Mouse (Mus musculus) midbrain, embryonic 14.5 days (tissue): ENCODE measurements around the gene Car12. TPM values are rescaled to one million over a fixed set of nuclear protein-coding genes. Genes with fewer than 3 reads are reported as not detected.
A peak's percentile ranks its signal among the peaks of the same experiment; 100 is the strongest.
"Not testable (repeated sequence)": the region's sequence is repeated elsewhere in the genome, so short reads cannot be mapped to it uniquely, and the experiment has no call there.

ENCODE experiments used
- ATAC-seq: fragments of 200-750 bp; cut with Nextera tagmentation; 2 replicates; pipeline ENCODE4 v1.8.0; 2017; ENCODE audit warnings: moderate number of reproducible peaks, moderate library complexity; ENCODE audit not compliant: low FRiP score, low TSS enrichment
- DNase-seq: peaks from one replicate; pipeline ENCODE4 v3.0.0-alpha.2; 2015
- H3K27ac ChIP-seq: fragments of 300-500 bp; sonication (generic); replicated peaks from 2 replicates; pipeline ENCODE4 v1.5.1; 2014; ENCODE audit warnings: mild to moderate bottlenecking, low read depth, low read length, moderate library complexity
- H3K27me3 ChIP-seq: fragments of 300-500 bp; sonication (generic); 2 replicates; pipeline ENCODE4 v1.6.1; 2014; ENCODE audit warnings: low read length, control low read depth, mixed read lengths; ENCODE audit not compliant: control insufficient read depth, insufficient read depth
- H3K36me3 ChIP-seq: fragments of 300-500 bp; sonication (generic); 2 replicates; pipeline ENCODE4 v1.6.1; 2014; ENCODE audit warnings: low read length, control low read depth; ENCODE audit not compliant: control insufficient read depth, insufficient read depth
- H3K4me1 ChIP-seq: fragments of 300-500 bp; sonication (generic); 2 replicates; pipeline ENCODE4 v1.6.1; 2014; ENCODE audit warnings: mild to moderate bottlenecking, antibody characterized with exemption, low read length, control low read depth; ENCODE audit not compliant: control insufficient read depth, insufficient read depth
- H3K4me2 ChIP-seq: fragments of 300-500 bp; sonication (generic); 2 replicates; pipeline ENCODE4 v1.6.1; 2014; ENCODE audit warnings: mild to moderate bottlenecking, low read length, moderate library complexity
- H3K4me3 ChIP-seq: fragments of 300-500 bp; sonication (generic); replicated peaks from 2 replicates; pipeline ENCODE4 v1.5.1; 2014; ENCODE audit warnings: low read depth, low read length
- H3K9ac ChIP-seq: fragments of 300-500 bp; sonication (generic); replicated peaks from 2 replicates; pipeline ENCODE4 v1.6.1; 2014; ENCODE audit warnings: mild to moderate bottlenecking, low read length, moderate library complexity
- H3K9me3 ChIP-seq: fragments of 300-500 bp; sonication (generic); 2 replicates; pipeline ENCODE4 v1.6.1; 2016; ENCODE audit warnings: low read length, control low read depth, mixed read lengths; ENCODE audit not compliant: control insufficient read depth
- WGBS: fragments of 180-500 bp; shearing (Covaris S2); extraction: QIAGEN DNeasy Blood & Tissue Kit; methylation state at CpG from one replicate; pipeline ENCODE4 v1.1.7; 2014; 5-methylcytosine and 5-hydroxymethylcytosine counted together
- polyA plus RNA-seq: library from polyadenylated mRNA; unstranded; fragments of >200 nt; fragmentation: Nextera tagmentation; extraction: Ambion mirVana; gene quantifications from 2 replicates; pipeline ENCODE4 v1.2.1, GENCODE M21; 2014

The Car12 gene
- polyA plus RNA-seq, 1 experiment from 2014 or later, result 0.62 TPM

GRCm38 (mm10) chr9:66768721-66769120 lies 55.2 kb downstream of the Car12 start:
- ATAC-seq (no peak), DNase-seq (no peak)
- Histone ChIP-seq H3K27ac (no peak overlapping the region), H3K4me1 (no peaks in the 10 kb centered on the region), H3K4me3 (no peak overlapping the region), H3K9me3 (no peaks in the 10 kb centered on the region), H3K9ac (no peak overlapping the region), H3K27me3 (no peaks in the 10 kb centered on the region), H3K36me3 (no peaks in the 10 kb centered on the region), H3K4me2 (no peak overlapping the region)
- WGBS, result 94% methylated on average over 1 of the region's 1 CpGs

GRCm38 (mm10) chr9:66769275-66769674 lies 55.8 kb downstream of the Car12 start:
- ATAC-seq, result no peak
- H3K36me3 ChIP-seq, result no peaks in the 10 kb centered on the region
- H3K27ac ChIP-seq, result no peak overlapping the region

GRCm38 (mm10) chr9:66770701-66771100 lies 57.2 kb downstream of the Car12 start:
- H3K4me2 ChIP-seq, result no peak overlapping the region
- H3K36me3 ChIP-seq, result no peaks in the 10 kb centered on the region
- ATAC-seq (no peak), DNase-seq (no peak)
- no peaks in the 10 kb centered on the region for H3K4me1 ChIP-seq
- H3K27ac ChIP-seq, result no peak overlapping the region
- H3K9ac ChIP-seq, result no peak overlapping the region
- H3K27me3 ChIP-seq, result no peaks in the 10 kb centered on the region
- no peak overlapping the region for H3K4me3 ChIP-seq
- no peaks in the 10 kb centered on the region for H3K9me3 ChIP-seq

More at GRCm38 (mm10) chr9:66769275-66769674, 55.8 kb downstream of the Car12 start:
- no peaks in the 10 kb centered on the region for H3K4me1 ChIP-seq
- no peaks in the 10 kb centered on the region for H3K9me3 ChIP-seq
- no peak for DNase-seq
- no peak overlapping the region for H3K4me3 ChIP-seq
- 93% methylated on average over 3 of the region's 3 CpGs for WGBS
- H3K27me3 ChIP-seq, result no peaks in the 10 kb centered on the region
- H3K4me2 ChIP-seq, result no peak overlapping the region
- no peak overlapping the region for H3K9ac ChIP-seq

GRCm38 (mm10) chr9:66784552-66784951 lies 71.1 kb downstream of the Car12 start:
- not testable (repeated sequence) for DNase-seq, H3K27me3 ChIP-seq, ATAC-seq, H3K4me2 ChIP-seq, H3K4me3 ChIP-seq, H3K4me1 ChIP-seq, H3K27ac ChIP-seq, H3K9ac ChIP-seq, H3K9me3 ChIP-seq
- 0 out of 2 replicates have a peak, but pooled peaks cover 11% of the 10 kb centered on the region for H3K36me3 ChIP-seq
- no CpG with 5 or more reads among the region's 3 CpGs for WGBS

- 7% methylated on average over 2 of the region's 2 CpGs for WGBS
- no peak overlapping the region for H3K4me2 ChIP-seq
- no peak overlapping the region for H3K4me3 ChIP-seq
- no peaks in the 10 kb centered on the region for H3K4me1 ChIP-seq
- ATAC-seq (no peak), DNase-seq (peak; percentile 87)
- H3K36me3 ChIP-seq, result peaks cover 11% of the 10 kb centered on the region
- no peaks in the 10 kb centered on the region for H3K9me3 ChIP-seq
- no peaks in the 10 kb centered on the region for H3K27me3 ChIP-seq
- no peak overlapping the region for H3K9ac ChIP-seq
- no peak overlapping the region for H3K27ac ChIP-seq
Observed at GRCm38 (mm10) chr9:66787821-66788220, 74.3 kb downstream of the Car12 start.

- peak overlapping the region; percentile 68 for H3K4me3 ChIP-seq
- H3K4me2 ChIP-seq, result peak overlapping the region; percentile 68
- no peaks in the 10 kb centered on the region for H3K27me3 ChIP-seq
- DNase-seq (no peak), ATAC-seq (peak; percentile 73)
- peak overlapping the region; percentile 88 for H3K27ac ChIP-seq
- no peaks in the 10 kb centered on the region for H3K9me3 ChIP-seq
- peaks cover 6% of the 10 kb centered on the region for H3K36me3 ChIP-seq
- WGBS, result 1% methylated on average over 43 of the region's 43 CpGs
- peak overlapping the region; percentile 87 for H3K9ac ChIP-seq
- H3K4me1 ChIP-seq, result peaks cover 6% of the 10 kb centered on the region; the same call in 1 of the 2 replicates
Observed at GRCm38 (mm10) chr9:66794629-66795463, 81.4 kb downstream of the Car12 start.

GRCm38 (mm10) chr9:66795464-66796324 lies 82.2 kb downstream of the Car12 start, which contains the start of gene Aph1b:
Aph1b (minus strand) TSS chr9:66795490.
- Histone ChIP-seq H3K4me2 (peak within 1 kb of the TSS; percentile 68), H3K4me1 (peaks cover 6% of the 10 kb centered on the region; the same call in 1 of the 2 replicates), H3K9me3 (no peaks in the 10 kb centered on the region), H3K27ac (peak within 1 kb of the TSS; percentile 88), H3K36me3 (no peaks in the 10 kb centered on the region), H3K27me3 (no peaks in the 10 kb centered on the region), H3K4me3 (peak within 1 kb of the TSS; percentile 68), H3K9ac (peak within 1 kb of the TSS; percentile 87)
- ATAC-seq (peak; percentile 98), DNase-seq (peak; percentile 95)
- under 1% methylated on average over 42 of the region's 42 CpGs for WGBS

- WGBS, result 84% methylated on average over 5 of the region's 5 CpGs
- no peaks in the 10 kb centered on the region for H3K9me3 ChIP-seq
- peak within 1 kb of the TSS; percentile 68 for H3K4me3 ChIP-seq
- H3K4me2 ChIP-seq, result peak within 1 kb of the TSS; percentile 68
- ATAC-seq (no peak), DNase-seq (no peak)
- no peaks in the 10 kb centered on the region for H3K36me3 ChIP-seq
- peak within 1 kb of the TSS; percentile 88 for H3K27ac ChIP-seq
- peak within 1 kb of the TSS; percentile 87 for H3K9ac ChIP-seq
- H3K4me1 ChIP-seq, result peaks cover 6% of the 10 kb centered on the region; the same call in 1 of the 2 replicates
- H3K27me3 ChIP-seq, result no peaks in the 10 kb centered on the region
Observed at GRCm38 (mm10) chr9:66796739-66797138, 83.3 kb downstream of the Car12 start, which contains the start of gene Gm10647. Gm10647 (plus strand) TSS chr9:66797039.
